Mouse (Mus musculus) inflammation-experienced regulatory T-cells, adult 6 months (primary cell): ENCODE results near the gene Prss2. TPM values are rescaled to one million over a fixed set of nuclear protein-coding genes. Genes with fewer than 3 reads are reported as not detected.
A peak's percentile ranks its signal among the peaks of the same experiment; 100 is the strongest.
"Not testable (repeated sequence)": the region's sequence is repeated elsewhere in the genome, so short reads cannot be mapped to it uniquely, and the experiment has no call there.

ENCODE experiments used
- ATAC-seq: one replicate; pipeline ENCODE4 v1.8.0; 2017
- polyA plus RNA-seq, 3 experiments: library from polyadenylated mRNA; unstranded; fragments of 100-300 nt; shearing (Covaris generic); gene quantifications; one replicate each; pipeline ENCODE4 v1.2.1; 2017

The Prss2 gene
- polyA plus RNA-seq, 3 experiments from 2014 or later = 0.45 to 4.0 (median 2.7) TPM

DNA sequence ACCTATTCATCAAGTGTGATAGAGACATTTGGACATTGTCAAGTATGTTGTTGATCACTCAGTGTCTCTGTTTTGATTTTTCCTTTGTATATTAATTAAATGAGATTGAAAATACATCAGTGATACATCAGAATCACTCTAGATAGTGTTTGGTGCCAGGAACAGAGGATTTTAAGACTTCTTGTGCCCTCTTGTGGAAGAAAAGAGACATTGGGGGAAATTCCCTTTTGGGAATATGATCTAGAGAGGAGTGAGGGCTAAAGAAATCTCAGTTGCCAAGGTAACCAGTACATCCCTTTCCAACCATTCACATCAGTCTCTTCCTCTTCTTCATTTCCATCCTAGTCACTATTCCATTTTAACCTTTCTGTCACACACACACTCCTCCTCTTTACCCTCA is 34.8 kb downstream of the Prss2 start:
- no peak for ATAC-seq

DNA sequence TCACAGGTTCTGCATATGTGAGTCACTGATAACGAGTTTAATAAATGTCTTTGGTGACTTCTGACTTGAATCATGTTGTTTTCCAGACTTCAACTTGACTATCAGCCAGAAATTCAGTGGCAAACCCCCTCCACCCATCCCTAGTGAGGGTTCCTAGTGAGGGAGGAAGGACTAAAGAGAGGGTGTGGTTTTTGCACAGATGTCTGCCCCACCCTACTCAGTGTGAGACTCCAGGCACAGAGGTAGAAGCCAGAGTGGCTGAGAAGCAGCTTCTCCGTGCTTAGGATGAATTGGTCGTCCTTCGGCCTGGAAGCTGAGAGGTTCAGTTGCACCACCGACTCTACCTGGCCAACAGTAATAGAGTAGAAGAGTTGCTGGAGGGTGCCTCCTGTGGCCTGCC is 35.9 kb downstream of the Prss2 start:
- no peak for ATAC-seq

DNA sequence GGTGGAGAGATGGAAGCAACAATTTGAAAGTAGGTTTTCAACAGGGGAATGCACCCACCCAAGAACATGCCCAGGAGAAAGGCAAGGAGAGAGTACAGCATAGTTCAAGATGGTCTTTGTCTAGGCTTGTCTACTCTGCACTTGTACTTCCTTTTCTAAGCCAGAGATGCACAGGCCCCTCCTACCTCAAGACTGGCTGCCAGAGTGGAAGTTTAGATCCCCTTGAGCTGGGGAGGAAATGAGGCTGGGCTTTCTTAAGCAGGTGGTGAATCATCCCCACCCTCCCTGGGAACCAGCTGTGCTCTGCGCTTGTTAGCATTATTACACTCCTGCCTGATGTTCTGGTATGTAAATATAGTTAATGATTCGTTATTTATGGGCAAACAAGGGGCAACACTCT is 36.7 kb downstream of the Prss2 start:
- ATAC-seq = peak; percentile 19

DNA sequence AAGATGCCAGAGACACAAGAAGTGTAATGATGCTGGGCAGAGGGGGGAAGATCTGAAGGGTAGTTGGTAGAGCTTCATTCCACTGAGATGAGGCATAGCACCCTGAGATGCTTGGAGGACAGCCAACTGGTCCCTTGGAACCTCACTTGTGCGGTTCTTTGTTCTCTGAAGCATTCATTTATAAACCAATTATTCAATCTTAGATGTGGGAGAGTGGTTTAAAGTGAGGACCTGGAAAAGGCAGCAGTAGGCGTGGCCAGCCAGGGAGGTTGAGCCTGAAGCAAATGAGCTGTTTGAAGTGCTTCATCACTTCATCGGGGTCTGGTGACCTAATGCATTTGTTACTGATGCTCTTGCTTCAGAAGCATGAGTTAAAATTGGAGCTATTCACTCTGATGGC is 37.7 kb downstream of the Prss2 start:
- no peak for ATAC-seq

DNA sequence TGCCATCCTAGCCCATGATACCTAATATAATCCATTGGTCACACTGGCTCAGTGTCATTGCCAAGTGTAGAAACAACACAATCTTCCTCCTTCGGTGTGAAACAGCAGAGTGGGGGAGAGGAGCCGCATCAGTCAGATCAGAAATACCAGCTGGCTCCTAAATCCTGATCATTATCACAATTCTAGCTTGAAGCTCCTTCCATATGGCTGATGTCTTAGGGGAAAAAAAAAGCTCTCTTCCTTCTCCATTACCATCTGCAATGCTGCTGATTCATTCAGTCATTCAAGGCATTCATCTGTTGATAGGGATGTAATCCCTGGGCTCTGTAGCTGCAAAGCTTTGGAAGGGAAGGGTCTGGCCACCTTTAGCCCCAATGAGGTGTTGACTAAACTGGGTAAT is 38.7 kb downstream of the Prss2 start:
- no peak for ATAC-seq

DNA sequence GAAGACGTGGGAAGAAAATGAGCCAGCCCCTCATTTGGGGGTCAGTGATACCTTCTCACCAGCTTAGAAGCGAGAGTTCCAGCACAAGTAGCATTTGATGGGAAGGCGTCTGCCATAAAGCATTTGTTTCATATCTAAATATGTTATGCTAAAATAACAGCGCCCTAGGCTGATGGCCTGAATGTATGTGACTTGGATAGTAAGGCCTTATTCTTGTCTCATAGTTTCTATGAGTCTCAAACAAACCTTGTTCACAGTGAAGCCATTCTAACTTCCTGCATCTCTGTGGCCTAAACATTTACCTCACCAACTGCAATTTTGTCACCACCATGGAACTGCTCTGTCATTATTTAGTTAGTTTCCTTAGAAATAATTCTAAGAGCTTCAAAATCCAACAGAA is 41.0 kb downstream of the Prss2 start:
- ATAC-seq = no peak

DNA sequence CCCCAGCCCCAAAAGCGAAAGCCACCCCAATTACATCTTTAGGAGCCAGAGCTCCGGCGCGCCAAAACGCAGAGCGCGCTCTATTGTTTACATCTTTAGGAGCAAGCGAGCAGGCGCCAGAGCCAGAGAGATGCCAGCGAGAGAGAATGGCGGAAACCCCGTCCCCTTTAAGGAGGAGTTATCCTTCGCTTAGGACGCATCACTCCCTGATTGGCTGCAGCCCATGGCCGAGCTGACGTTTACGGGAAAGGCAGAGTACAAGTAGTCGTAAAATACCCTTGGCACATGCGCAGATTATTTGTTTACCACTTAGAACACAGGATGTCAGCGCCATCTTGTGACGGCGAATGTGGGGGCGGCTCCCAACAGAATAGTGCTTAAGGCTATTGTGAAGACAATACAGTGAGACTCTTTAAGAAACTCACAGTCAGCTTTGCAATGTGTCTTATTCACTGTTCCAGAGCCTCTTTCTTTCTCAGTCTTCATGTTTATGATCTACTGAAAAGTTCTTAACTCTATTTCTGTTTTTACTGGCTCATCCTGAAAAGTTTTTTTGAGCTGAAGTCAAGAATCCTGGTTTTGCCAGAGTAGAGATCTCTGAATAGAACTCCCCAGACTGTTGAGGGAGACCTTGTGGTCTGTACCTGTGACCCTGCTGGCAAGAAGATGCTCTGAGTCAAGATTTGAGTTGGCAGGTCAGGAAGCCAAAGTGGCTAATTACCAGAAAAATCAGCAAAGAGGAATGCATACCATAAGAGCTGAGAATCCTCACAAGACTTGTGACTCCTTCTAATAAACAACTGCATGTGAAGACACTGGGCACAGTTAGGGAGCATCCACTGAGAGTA is 41.7 kb downstream of the Prss2 start:
- not testable (repeated sequence) for ATAC-seq

DNA sequence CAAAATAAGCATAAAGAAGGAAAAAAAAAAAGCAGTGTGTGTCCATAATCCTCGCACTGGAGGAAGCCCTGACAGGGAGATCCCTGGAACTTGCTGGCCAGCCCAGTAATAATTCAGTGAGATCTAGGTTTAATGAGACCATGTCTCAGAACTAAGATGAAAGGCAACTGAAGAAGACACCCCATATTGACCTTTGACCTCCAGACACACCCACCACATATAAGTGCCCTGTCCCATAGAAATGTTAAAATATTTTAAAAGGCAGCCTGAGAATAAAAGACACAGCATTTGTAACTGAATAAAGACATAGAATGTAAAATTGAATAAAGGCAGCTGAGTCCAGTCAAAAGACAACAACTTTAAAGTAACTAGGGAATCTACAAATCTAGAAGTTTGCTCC is 43.7 kb downstream of the Prss2 start:
- no peak for ATAC-seq

DNA sequence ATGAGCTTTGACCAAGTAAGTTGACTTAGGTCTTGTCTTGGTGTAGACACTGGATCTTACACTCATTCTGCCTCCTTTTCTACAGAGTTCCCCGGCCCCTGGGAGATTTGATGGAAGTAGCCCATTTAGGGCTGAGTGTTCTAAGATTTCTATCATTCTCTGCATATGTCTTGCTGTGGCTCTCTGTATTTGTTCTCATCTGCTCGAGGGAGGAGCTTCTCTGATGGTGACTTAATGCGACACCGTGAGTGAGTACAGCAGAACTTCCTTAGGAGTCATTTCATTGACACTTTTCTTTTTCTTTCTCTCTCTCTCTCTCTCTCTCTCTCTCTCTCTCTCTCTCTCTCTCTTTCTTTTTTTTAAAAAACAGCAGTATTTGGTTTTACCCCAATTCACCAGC is 45.4 kb downstream of the Prss2 start:
- ATAC-seq = peak; percentile 52

DNA sequence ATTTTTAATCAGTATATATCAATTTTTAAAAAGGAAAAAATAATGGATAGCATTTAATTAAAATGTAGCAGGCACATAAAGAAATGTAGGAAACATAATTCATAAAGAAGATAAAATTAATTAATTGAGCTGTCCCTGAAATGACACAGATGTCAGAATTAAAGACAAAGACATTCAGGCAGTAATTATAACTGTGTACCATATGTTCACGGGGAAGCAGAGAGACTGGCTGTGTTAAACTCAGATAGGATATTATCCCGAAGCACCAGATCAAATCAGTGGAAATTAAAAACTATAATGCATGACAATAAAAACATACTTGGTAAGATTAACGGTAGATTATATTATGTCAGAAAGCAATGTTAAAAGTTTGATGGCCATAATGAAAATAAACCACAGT is 47.5 kb downstream of the Prss2 start:
- no peak for ATAC-seq

Other genes with a start within 250 kb of the Prss2 start
- gene Try4, start 219.5 kb upstream of the Prss2 start, polyA plus RNA-seq = not detected
- gene Try5, start 204.9 kb upstream of the Prss2 start, polyA plus RNA-seq = not detected
- gene Try10, start 167.7 kb upstream of the Prss2 start, polyA plus RNA-seq = under 1 TPM in 2 of 3 experiments, not detected in 1; 0.60 to 0.70 TPM
- gene Prss3, start 144.1 kb upstream of the Prss2 start, polyA plus RNA-seq = not detected
- gene Gm5771, start 129.4 kb upstream of the Prss2 start, polyA plus RNA-seq = not detected
- not detected for gene Gm10334, start 75.6 kb upstream of the Prss2 start, polyA plus RNA-seq
- gene Prss1, start 62.9 kb upstream of the Prss2 start, polyA plus RNA-seq = not detected
- gene Ephb6, start 83.7 kb downstream of the Prss2 start, polyA plus RNA-seq = 10 to 100 TPM in 2 of 3 experiments, 1 to 10 TPM in 1; 9.4 to 20.7 (median 16.5) TPM
- gene Trpv6, start 114.6 kb downstream of the Prss2 start, polyA plus RNA-seq = under 1 TPM; 0.25 to 0.74 (median 0.41) TPM
- not detected for gene Trpv5, start 159.0 kb downstream of the Prss2 start, polyA plus RNA-seq
- not detected for gene Llcfc1, start 162.6 kb downstream of the Prss2 start, polyA plus RNA-seq
- not detected for gene Kel, start 182.6 kb downstream of the Prss2 start, polyA plus RNA-seq